Mouse (Mus musculus) heart, postnatal 0 days (tissue): ENCODE measurements at regions not wholly inside any gene's neighbourhood (a gene's known extent, or its start where the extent isn't known, plus 50 kb on each side); places are given as distances from the start of the nearest gene placed in this dataset.

ENCODE experiments used
- CTCF ChIP-seq: IDR thresholded peaks from 2 replicates; pipeline ENCODE4 v1.5.1; 2016; ENCODE audit warnings: antibody characterized with exemption, control low read depth, low read depth
- EP300 ChIP-seq: IDR thresholded peaks from 2 replicates; pipeline ENCODE4 v1.6.1; 2016; ENCODE audit warnings: antibody characterized with exemption, low read depth

DNA sequence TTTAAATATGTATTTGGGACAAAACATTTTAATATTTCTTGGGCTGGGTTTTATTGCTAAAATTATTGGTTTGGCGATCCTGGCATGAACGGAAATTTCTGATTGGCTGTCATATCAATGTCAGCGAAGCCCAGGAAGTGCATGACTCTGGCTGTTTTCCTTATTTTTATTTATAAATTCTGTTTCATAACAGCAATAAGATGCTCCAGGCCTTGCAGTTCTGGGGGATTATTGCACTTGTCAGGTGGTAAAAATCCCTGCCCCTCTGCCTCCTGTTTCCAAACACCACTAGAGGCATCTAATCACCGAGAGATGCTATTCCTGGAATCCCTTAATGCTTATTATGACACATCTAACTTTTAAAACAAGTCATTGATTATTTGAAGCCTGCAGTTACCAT, 177.8 kb downstream of the Fign start:
- TF ChIP-seq CTCF (no peak), EP300 (no peak)
